Mouse (Mus musculus): ENCODE measurements at regions not wholly inside any gene's neighbourhood (a gene's known extent, or its start where the extent isn't known, plus 50 kb on each side); places are given as distances from the start of the nearest gene placed in this dataset.

DNA sequence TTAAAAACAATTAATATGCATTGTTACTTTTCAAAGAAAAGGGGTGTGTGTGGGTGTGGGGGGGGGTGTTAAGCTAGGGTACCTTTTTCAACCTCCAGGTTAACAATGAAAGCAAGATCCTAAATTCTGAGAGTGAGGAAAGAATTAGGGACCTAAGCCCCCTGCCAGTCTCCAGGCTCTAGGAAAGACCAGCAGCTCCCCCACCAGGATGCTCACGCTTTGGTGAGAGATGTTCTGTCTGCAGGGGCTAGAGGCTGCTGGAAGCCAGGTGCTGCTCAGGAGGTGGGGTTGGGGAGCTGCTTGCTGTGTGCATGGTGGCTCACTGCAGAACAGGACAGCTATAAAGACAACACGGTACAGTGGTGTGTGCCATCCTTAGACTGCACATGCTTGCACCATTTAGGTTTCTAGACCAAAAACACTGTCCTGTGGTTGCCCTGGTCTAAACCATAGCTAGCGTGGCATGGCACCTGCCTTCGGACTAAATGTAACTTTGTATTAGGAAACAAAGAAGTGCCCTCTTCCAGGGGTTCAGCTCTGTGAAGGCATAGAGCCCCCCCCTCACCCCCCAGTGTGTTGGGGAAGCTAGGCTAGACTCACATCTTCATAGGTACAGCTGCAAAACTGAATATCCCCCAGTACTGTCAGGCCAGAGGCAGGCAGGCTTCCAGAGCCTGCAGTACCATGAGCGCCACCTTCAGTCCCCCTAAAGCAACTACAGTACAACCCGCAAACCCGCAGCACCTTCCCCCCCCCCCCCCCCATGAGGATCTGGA is 70.7 kb upstream of the Ppp2r5c start:
- H3K27me3 ChIP-seq (ENCODE audit: control insufficient read depth in 1 of 2, insufficient read depth in 2 of 2, low read length in 2 of 2), result no peaks in the 10 kb centered on the region
- no peaks in the 10 kb centered on the region for H3K9me3 ChIP-seq (replicated peaks; ENCODE audit: insufficient read depth, low read length)
- peaks cover 0 to 3% of the 10 kb centered on the region in 2 experiments; a peak in 2 of 4 replicates for H3K4me1 ChIP-seq (ENCODE audit: control insufficient read depth in 1 of 2, insufficient read depth in 2 of 2, low read length in 2 of 2)
- peak; percentile 52 for DNase-seq (ENCODE audit: low read depth, low spot score)
- no peak overlapping the region for H3K27ac ChIP-seq (ENCODE audit: control insufficient read depth, low read depth, low read length)
- H3K79me2 ChIP-seq (ENCODE audit: control insufficient read depth, insufficient read depth, low read length, poor library complexity), result no peaks in the 10 kb centered on the region
- no peak for TF ChIP-seq HCFC1 (IDR thresholded peaks at IDR 0.05; ENCODE audit: low read depth, low read length)
- TF ChIP-seq RAD21 (IDR thresholded peaks at IDR 0.05; ENCODE audit: low read depth, low read length), result peak; percentile 42
- no peak for TF ChIP-seq KAT2A (conservative IDR thresholded peaks at IDR 0.05; ENCODE audit: low read depth, low read length)
- TF ChIP-seq SMC3 (IDR thresholded peaks at IDR 0.05; ENCODE audit: low read depth, low read length), result peak; percentile 27; the same call in 1 of the 2 replicates
- peak; percentile 38 to 66 (median 57) for TF ChIP-seq CTCF (IDR thresholded peaks at IDR 0.05 in 2 of 3, conservative IDR thresholded peaks at IDR 0.05 in 1 of 3; ENCODE audit: control insufficient read depth in 1 of 3, insufficient read depth in 1 of 3, low read depth in 2 of 3, low read length in 3 of 3, poor library complexity in 1 of 3, severe bottlenecking in 1 of 3)
- peak; percentile 2; the same call in 1 of the 2 replicates for TF ChIP-seq ZC3H11A (IDR thresholded peaks at IDR 0.05; ENCODE audit: low read depth, low read length)
- TF ChIP-seq TAL1 (IDR thresholded peaks at IDR 0.05; ENCODE audit: low read length), result no peak
- no peak for TF ChIP-seq MAX (IDR thresholded peaks at IDR 0.05; ENCODE audit: low read length)
- H3K4me3 ChIP-seq (ENCODE audit: control insufficient read depth in 1 of 2, insufficient read depth in 1 of 2, low read depth in 2 of 2, low read length in 2 of 2), result no peak overlapping the region
- no peak overlapping the region for H3K9ac ChIP-seq (ENCODE audit: control insufficient read depth, low read depth, low read length, poor library complexity, severe bottlenecking)
- no peaks in the 10 kb centered on the region; a peak in 1 of 4 replicates for H3K36me3 ChIP-seq (ENCODE audit: control insufficient read depth in 1 of 2, insufficient read depth in 2 of 2, low read length in 2 of 2)

GRCm38 (mm10) chr12:110376838-110377150 is 70.1 kb upstream of the Ppp2r5c start:
- Histone ChIP-seq H3K27me3 (ENCODE audit: control insufficient read depth in 1 of 2, insufficient read depth in 2 of 2, low read length in 2 of 2) (no peaks in the 10 kb centered on the region), H3K27ac (ENCODE audit: control insufficient read depth, low read depth, low read length) (no peak overlapping the region), H3K4me1 (ENCODE audit: control insufficient read depth in 1 of 2, insufficient read depth in 2 of 2, low read length in 2 of 2) (peaks cover 0 to 3% of the 10 kb centered on the region in 2 experiments; a peak in 2 of 4 replicates), H3K36me3 (ENCODE audit: control insufficient read depth in 1 of 2, insufficient read depth in 2 of 2, low read length in 2 of 2) (peaks cover 0 to 3% of the 10 kb centered on the region in 2 experiments; a peak in 1 of 4 replicates), H3K4me3 (ENCODE audit: control insufficient read depth in 1 of 2, insufficient read depth in 1 of 2, low read depth in 2 of 2, low read length in 2 of 2) (no peak overlapping the region), H3K9me3 (replicated peaks; ENCODE audit: insufficient read depth, low read length) (no peaks in the 10 kb centered on the region), H3K79me2 (ENCODE audit: control insufficient read depth, insufficient read depth, low read length, poor library complexity) (no peaks in the 10 kb centered on the region), H3K9ac (ENCODE audit: control insufficient read depth, low read depth, low read length, poor library complexity, severe bottlenecking) (no peak overlapping the region)
- TF ChIP-seq TAL1 (IDR thresholded peaks at IDR 0.05; ENCODE audit: low read length) (no peak), ETS1 (IDR thresholded peaks at IDR 0.05; ENCODE audit: low read depth, low read length) (no peak), CHD2 (IDR thresholded peaks at IDR 0.05; ENCODE audit: low read length) (no peak), ZMIZ1 (IDR thresholded peaks at IDR 0.05; ENCODE audit: low read depth, low read length) (no peak), BHLHE40 (IDR thresholded peaks at IDR 0.05; ENCODE audit: borderline replicate concordance, low read depth, low read length) (no peak), ZKSCAN1 (IDR thresholded peaks at IDR 0.05; ENCODE audit: low read depth, low read length) (no peak), UBTF (IDR thresholded peaks at IDR 0.05; ENCODE audit: borderline replicate concordance, insufficient read depth, low read depth, low read length) (no peak), RAD21 (IDR thresholded peaks at IDR 0.05; ENCODE audit: low read depth, low read length) (no peak), RCOR1 (IDR thresholded peaks at IDR 0.05; ENCODE audit: low read depth, low read length) (no peak), MYB (IDR thresholded peaks at IDR 0.05; ENCODE audit: low read depth, low read length) (no peak), MAX (IDR thresholded peaks at IDR 0.05; ENCODE audit: low read length) (no peak), POLR2AphosphoS5 (IDR thresholded peaks at IDR 0.05; ENCODE audit: borderline replicate concordance, low read depth, low read length) (no peak), KAT2A (conservative IDR thresholded peaks at IDR 0.05; ENCODE audit: low read depth, low read length) (no peak), JUND (IDR thresholded peaks at IDR 0.05; ENCODE audit: low read depth, low read length) (no peak), GATA1 (IDR thresholded peaks at IDR 0.05; ENCODE audit: low read depth, low read length) (no peak)
- no peak for DNase-seq (ENCODE audit: low read depth, low spot score)
